Mouse (Mus musculus) liver, postnatal 0 days (tissue): ENCODE data around the gene C130074G19Rik. TPM values are rescaled to one million over a fixed set of nuclear protein-coding genes. Genes with fewer than 3 reads are reported as not detected.

ENCODE experiments used
- ATAC-seq: fragments of 200-750 bp; cut with Nextera tagmentation; 2 replicates; pipeline ENCODE4 v1.8.0; 2017; ENCODE audit warnings: mild to moderate bottlenecking, moderate library complexity
- DNase-seq: peaks from one replicate; pipeline ENCODE4 v3.0.0-alpha.2; 2016
- H3K27ac ChIP-seq: fragments of 300-500 bp; sonication (generic); 2 replicates; pipeline ENCODE4 v1.5.1; 2014; ENCODE audit warnings: antibody characterized with exemption, moderate library complexity, mild to moderate bottlenecking, low read depth
- H3K27me3 ChIP-seq: fragments of 300-500 bp; sonication (generic); 2 replicates; pipeline ENCODE4 v1.6.1; 2014; ENCODE audit warnings: low read length, control low read depth, mixed read lengths; ENCODE audit not compliant: insufficient read depth
- H3K36me3 ChIP-seq: fragments of 300-500 bp; sonication (generic); replicated peaks from 2 replicates; pipeline ENCODE4 v1.6.1; 2014; ENCODE audit warnings: mild to moderate bottlenecking, control low read depth, low read length, moderate library complexity, mixed read lengths; ENCODE audit not compliant: insufficient read depth
- H3K4me1 ChIP-seq: fragments of 300-500 bp; sonication (generic); 2 replicates; pipeline ENCODE4 v1.6.1; 2014; ENCODE audit warnings: antibody characterized with exemption, mild to moderate bottlenecking, control low read depth; ENCODE audit not compliant: insufficient read depth
- H3K4me2 ChIP-seq: fragments of 300-500 bp; sonication (generic); 2 replicates; pipeline ENCODE4 v1.6.1; 2014; ENCODE audit warnings: low read depth, mild to moderate bottlenecking, low read length, moderate library complexity, mixed read lengths
- H3K4me3 ChIP-seq: fragments of 300-500 bp; sonication (generic); 2 replicates; pipeline ENCODE4 v1.5.1; 2014; ENCODE audit warnings: low read depth, low read length
- H3K9ac ChIP-seq: fragments of 300-500 bp; sonication (generic); replicated peaks from 2 replicates; pipeline ENCODE4 v1.6.1; 2014; ENCODE audit warnings: mild to moderate bottlenecking, moderate library complexity
- H3K9me3 ChIP-seq: fragments of 300-500 bp; sonication (generic); 2 replicates; pipeline ENCODE4 v1.6.1; 2016; ENCODE audit warnings: mild to moderate bottlenecking, control low read depth, low read length, mixed read lengths
- CTCF ChIP-seq: sonication (generic); IDR thresholded peaks from 2 replicates; pipeline ENCODE4 v1.5.1; 2016; ENCODE audit warnings: antibody characterized with exemption, low read depth
- EP300 ChIP-seq: IDR thresholded peaks from 2 replicates; pipeline ENCODE4 v1.6.1; 2016; ENCODE audit warnings: antibody characterized with exemption, low read depth, mild to moderate bottlenecking
- WGBS: fragments of 180-500 bp; shearing (Covaris S2); extraction: QIAGEN DNeasy Blood & Tissue Kit; methylation state at CpG from one replicate; pipeline ENCODE4 v1.1.7; 2014; ENCODE audit not compliant: insufficient replicate concordance; 5-methylcytosine and 5-hydroxymethylcytosine counted together
- polyA plus RNA-seq: library from polyadenylated mRNA; unstranded; fragments of >200 nt; fragmentation: Nextera tagmentation; extraction: Ambion mirVana; gene quantifications from 2 replicates; pipeline ENCODE4 v1.2.1, GENCODE M21; 2015

Gene C130074G19Rik
- polyA plus RNA-seq, 1 experiment from 2014 or later = 5.6 TPM

GRCm38 (mm10) chr1:184918227-184918888 is 35.3 kb upstream of the C130074G19Rik start:
- TF ChIP-seq EP300 (no peak), CTCF (peak; percentile 62)
- H3K36me3 ChIP-seq = no peaks in the 10 kb centered on the region
- H3K27me3 ChIP-seq = no peaks in the 10 kb centered on the region
- 64% methylated on average over 5 of the region's 5 CpGs for WGBS
- no peak overlapping the region for H3K27ac ChIP-seq
- H3K4me1 ChIP-seq = no peaks in the 10 kb centered on the region
- H3K4me3 ChIP-seq = no peak overlapping the region
- H3K9ac ChIP-seq = no peak overlapping the region
- no peak for ATAC-seq
- no peak for DNase-seq
- no peak overlapping the region for H3K4me2 ChIP-seq
- no peaks in the 10 kb centered on the region for H3K9me3 ChIP-seq

DNA sequence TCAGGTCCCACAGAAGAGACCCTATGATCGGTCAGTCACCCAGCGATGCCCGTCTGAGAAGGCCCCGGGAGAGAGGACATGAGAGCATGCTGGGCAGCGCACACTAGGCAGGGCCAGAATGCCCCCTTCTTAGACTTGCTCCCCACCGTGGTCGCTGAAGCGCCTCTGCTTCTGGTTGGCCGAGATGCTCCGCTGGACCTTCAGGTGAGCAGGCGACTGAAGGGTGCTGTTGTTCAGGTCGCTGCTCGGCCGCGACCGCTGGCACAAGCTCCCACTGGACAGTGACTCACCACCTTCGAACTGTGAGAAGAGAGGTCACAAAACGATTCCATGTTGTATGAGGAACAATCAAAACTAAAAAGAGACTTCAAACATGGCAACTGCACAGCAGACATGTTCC is 29.3 kb upstream of the C130074G19Rik start:
- H3K9me3 ChIP-seq = no peaks in the 10 kb centered on the region

GRCm38 (mm10) chr1:184911861-184912260 is 28.8 kb upstream of the C130074G19Rik start:
- Histone ChIP-seq H3K27ac (no peak overlapping the region), H3K9me3 (no peaks in the 10 kb centered on the region), H3K4me1 (0 out of 2 replicates have a peak, but pooled peaks cover 4% of the 10 kb centered on the region), H3K4me3 (no peak overlapping the region), H3K4me2 (no peak overlapping the region), H3K27me3 (no peaks in the 10 kb centered on the region), H3K9ac (no peak overlapping the region), H3K36me3 (no peaks in the 10 kb centered on the region)
- peak; percentile 17; the same call in 1 of the 2 replicates for ATAC-seq
- WGBS = 71% methylated on average over 6 of the region's 6 CpGs
- no peak for DNase-seq
- TF ChIP-seq EP300 (no peak), CTCF (no peak)

More for the DNA sequence above, 29.3 kb upstream of the C130074G19Rik start:
- Histone ChIP-seq H3K36me3 (no peaks in the 10 kb centered on the region), H3K4me3 (no peak overlapping the region), H3K27ac (no peak overlapping the region), H3K9ac (no peak overlapping the region), H3K27me3 (no peaks in the 10 kb centered on the region), H3K4me2 (no peak overlapping the region), H3K4me1 (0 out of 2 replicates have a peak, but pooled peaks cover 4% of the 10 kb centered on the region)
- DNase-seq (no peak), ATAC-seq (no peak)
- no peak for TF ChIP-seq CTCF
- TF ChIP-seq EP300 = no peak
- WGBS = 89% methylated on average over 18 of the region's 18 CpGs

DNA sequence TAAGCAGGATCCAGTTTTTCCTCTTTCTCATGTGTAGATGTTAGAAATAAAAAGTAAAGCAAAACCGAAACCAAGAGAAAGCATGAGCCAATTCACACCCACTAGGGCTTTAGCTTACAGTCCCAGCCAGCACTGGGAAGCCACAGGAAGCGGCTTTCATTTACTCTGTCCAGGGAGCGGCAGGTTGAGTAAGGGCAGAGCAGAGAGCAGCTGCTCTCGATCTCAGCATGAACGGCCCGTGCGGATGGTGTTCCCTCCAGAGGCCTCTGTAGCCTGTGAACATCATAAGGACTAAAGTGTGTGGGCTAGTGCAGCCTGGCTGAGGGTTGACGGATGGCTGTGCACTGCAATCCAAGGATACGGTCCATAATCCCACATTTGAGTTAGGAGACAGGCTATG is 25.5 kb upstream of the C130074G19Rik start:
- Histone ChIP-seq H3K27me3 (no peaks in the 10 kb centered on the region), H3K4me3 (no peak overlapping the region), H3K36me3 (no peaks in the 10 kb centered on the region), H3K9me3 (no peaks in the 10 kb centered on the region), H3K9ac (no peak overlapping the region), H3K4me1 (0 out of 2 replicates have a peak, but pooled peaks cover 4% of the 10 kb centered on the region), H3K4me2 (0 out of 2 replicates have a peak overlapping the region, but pooled peaks have one; percentile 16), H3K27ac (no peak overlapping the region)
- WGBS = 40% methylated on average over 9 of the region's 9 CpGs
- no peak for TF ChIP-seq EP300
- TF ChIP-seq CTCF = no peak
- no peak for DNase-seq
- ATAC-seq = no peak

GRCm38 (mm10) chr1:184905904-184906745 is 23.1 kb upstream of the C130074G19Rik start:
- Histone ChIP-seq H3K9ac (no peak overlapping the region), H3K4me2 (no peak overlapping the region), H3K4me3 (no peak overlapping the region), H3K4me1 (0 out of 2 replicates have a peak, but pooled peaks cover 4% of the 10 kb centered on the region), H3K27ac (no peak overlapping the region), H3K36me3 (no peaks in the 10 kb centered on the region), H3K9me3 (no peaks in the 10 kb centered on the region), H3K27me3 (no peaks in the 10 kb centered on the region)
- 84% methylated on average over 12 of the region's 12 CpGs for WGBS
- TF ChIP-seq CTCF (no peak), EP300 (no peak)
- ATAC-seq (no peak), DNase-seq (no peak)

GRCm38 (mm10) chr1:184905371-184905770 is 22.4 kb upstream of the C130074G19Rik start:
- Histone ChIP-seq H3K27ac (no peak overlapping the region), H3K4me3 (no peak overlapping the region), H3K9me3 (no peaks in the 10 kb centered on the region), H3K4me1 (0 out of 2 replicates have a peak, but pooled peaks cover 4% of the 10 kb centered on the region), H3K9ac (no peak overlapping the region), H3K27me3 (no peaks in the 10 kb centered on the region), H3K4me2 (no peak overlapping the region), H3K36me3 (no peaks in the 10 kb centered on the region)
- TF ChIP-seq EP300 (no peak), CTCF (no peak)
- WGBS = 82% methylated on average over 19 of the region's 19 CpGs
- DNase-seq (no peak), ATAC-seq (no peak)
